Mouse (Mus musculus) thymus, adult 2 months (tissue): ENCODE measurements around the gene Dclk2.

Experiments
- CTCF ChIP-seq: fragments of 200-500 bp; IDR thresholded peaks from 2 replicates; pipeline ENCODE4 v1.5.1; 2012; ENCODE audit warnings: mild to moderate bottlenecking, control low read depth, low read length, moderate library complexity, borderline replicate concordance; ENCODE audit not compliant: control insufficient read depth, poor library complexity, insufficient read depth; ENCODE audit errors: extremely low read depth
- POLR2A ChIP-seq: fragments of 200-500 bp; IDR thresholded peaks from 2 replicates; pipeline ENCODE4 v1.6.1; 2012; ENCODE audit warnings: mild to moderate bottlenecking, low read length, control low read depth, moderate library complexity; ENCODE audit not compliant: control insufficient read depth, poor library complexity, insufficient read depth; ENCODE audit errors: extremely low read depth

GRCm38 (mm10) chr3:86870411-86870810, 50.2 kb downstream of the Dclk2 start:
- TF ChIP-seq POLR2A: no peak
- TF ChIP-seq CTCF: no peak
